Mouse (Mus musculus): ENCODE measurements around the gene Shank3.
A peak's percentile ranks its signal among the peaks of the same experiment; 100 is the strongest.

The Shank3 gene

DNA sequence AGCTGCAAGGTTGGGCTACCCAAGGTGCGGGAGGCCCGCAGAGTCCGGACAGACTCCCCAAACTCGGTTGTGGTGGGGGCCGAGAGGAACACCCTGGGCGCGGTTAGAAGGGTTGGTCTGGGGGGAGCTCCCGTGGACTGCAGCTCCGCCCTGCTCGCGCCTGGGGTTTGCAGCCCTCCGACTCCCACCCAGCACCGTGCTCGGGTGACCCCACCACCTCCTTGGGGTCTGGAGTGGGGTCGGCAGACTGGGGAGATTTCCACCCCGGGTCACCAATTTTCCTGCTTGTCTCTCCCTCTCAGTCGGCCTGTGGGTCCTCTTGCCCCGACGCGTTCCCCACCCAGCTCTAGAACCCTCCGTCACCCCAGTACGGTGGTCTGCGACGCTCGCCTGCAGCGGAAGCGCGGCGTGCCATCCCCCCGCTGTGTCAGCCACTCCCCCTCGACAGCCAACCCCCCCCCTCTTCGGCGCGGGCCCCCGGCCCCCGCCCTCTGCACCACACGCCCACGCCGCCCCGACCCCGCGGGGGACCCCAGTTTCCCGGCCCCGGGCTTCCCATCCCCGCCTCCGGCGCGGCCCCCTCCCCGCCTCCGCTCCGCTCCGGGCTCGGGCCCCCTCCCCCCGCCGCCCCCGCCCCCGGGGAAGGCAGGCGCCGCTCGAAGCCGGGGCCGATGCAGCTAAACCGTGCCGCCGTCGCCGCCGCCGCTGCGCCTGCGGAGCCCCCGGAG is at the start of gene Shank3:
Gene Shank3, plus strand, starts transcription at position 663 of the 728 bp plus-strand sequence.
- no peak for DNase-seq (ENCODE audit: low spot score)

- no peak for DNase-seq (ENCODE audit: low spot score)
Measured at GRCm38 (mm10) chr15:89452906-89453864, 46.2 kb upstream of the Shank3 start.

GRCm38 (mm10) chr15:89453865-89454478 is 45.5 kb upstream of the Shank3 start, which contains the start of gene Mapk8ip2:
Gene Mapk8ip2 (plus strand): TSS chr15:89453913.
- no peak for DNase-seq (ENCODE audit: low spot score)

DNA sequence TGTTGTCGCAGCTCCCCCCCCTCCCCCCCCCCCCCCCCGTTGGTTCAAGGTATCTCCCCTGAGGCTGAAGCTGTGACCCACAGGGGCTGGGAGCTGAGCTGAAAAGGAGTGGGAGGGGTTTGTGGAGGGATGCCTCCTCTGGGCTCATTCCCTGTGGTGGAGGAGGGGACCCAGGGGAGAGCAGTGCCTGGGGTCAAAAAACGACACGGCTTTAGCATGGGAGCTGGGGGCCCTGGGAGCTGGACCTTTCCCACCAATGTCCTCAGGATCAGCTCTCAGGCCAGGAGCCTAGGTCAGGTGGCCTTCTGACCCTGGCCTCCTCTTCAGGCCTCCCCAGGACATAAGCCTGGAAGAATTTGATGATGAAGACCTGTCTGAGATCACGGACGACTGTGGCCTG is 44.6 kb upstream of the Shank3 start:
- no peak for DNase-seq (ENCODE audit: low spot score)

- no peak for DNase-seq (ENCODE audit: low spot score)
Measured at GRCm38 (mm10) chr15:89455642-89456041, 43.8 kb upstream of the Shank3 start.

DNA sequence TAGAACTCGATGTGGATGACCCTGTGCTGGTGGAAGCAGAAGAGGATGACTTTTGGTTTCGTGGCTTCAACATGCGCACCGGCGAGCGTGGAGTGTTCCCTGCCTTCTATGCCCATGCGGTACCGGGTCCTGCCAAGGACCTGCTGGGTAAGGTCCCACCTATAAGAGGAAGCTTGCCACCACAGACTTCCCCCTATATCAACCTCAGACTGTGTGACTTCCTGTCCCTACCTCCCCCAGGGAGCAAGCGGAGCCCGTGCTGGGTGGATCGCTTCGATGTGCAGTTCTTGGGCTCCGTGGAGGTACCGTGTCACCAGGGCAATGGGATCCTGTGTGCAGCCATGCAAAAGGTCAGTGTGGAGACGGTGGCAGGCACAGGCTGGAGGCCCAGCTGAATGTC is 40.5 kb upstream of the Shank3 start:
- DNase-seq (ENCODE audit: low spot score): no peak

GRCm38 (mm10) chr15:89459821-89460220 is 39.6 kb upstream of the Shank3 start:
- no peak for DNase-seq (ENCODE audit: low spot score)

- DNase-seq (ENCODE audit: low spot score): no peak
Measured at GRCm38 (mm10) chr15:89460298-89460697, 39.1 kb upstream of the Shank3 start.

- no peak for DNase-seq (ENCODE audit: low spot score)
Measured at GRCm38 (mm10) chr15:89461321-89461720, 38.1 kb upstream of the Shank3 start.

GRCm38 (mm10) chr15:89462176-89462575 is 37.2 kb upstream of the Shank3 start:
- DNase-seq (ENCODE audit: low spot score): no peak

- no peak for DNase-seq (ENCODE audit: low spot score)
Measured at GRCm38 (mm10) chr15:89463334-89464235, 35.8 kb upstream of the Shank3 start.

DNA sequence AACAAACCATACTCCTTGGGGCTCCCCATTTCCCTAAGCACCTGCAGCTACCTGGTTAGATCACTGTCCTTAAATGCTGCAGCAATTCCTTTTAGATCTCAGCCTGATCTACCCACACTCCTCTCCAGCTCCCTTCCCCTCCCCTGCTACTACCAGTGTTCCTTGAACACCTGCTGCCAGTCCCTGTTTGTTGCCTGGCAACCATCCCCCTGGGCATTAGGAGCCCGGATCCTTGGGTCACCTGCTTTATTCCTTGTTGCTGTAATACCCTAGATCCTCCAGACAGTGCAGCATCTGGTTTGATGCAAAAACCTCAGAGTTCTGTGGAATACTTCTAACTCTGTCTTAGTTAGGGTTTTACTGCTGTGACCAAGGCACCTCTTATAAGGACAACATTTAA is 34.4 kb upstream of the Shank3 start:
- no peak for DNase-seq (ENCODE audit: low spot score)

DNA sequence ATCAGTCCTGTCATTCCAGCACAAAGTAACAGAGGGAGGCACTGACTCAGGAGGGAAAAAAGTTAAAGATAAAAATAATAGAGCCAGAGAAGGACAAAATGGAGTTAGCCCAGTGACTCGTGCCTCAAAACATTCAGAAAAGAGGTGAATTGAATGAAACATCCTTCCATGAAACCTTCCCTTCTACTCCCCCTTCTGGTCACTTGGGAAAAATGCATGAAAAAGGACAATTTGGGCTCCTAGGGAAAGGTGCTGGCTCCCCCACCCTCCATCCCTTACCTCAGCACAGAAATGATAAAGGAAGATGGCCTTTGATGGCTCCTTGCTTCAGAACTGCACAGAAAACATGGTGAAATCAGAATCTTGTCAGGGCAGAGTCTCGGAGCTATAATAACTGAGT is 30.8 kb upstream of the Shank3 start:
- DNase-seq (ENCODE audit: low spot score): no peak

- no peak for DNase-seq (ENCODE audit: low spot score)
Measured at GRCm38 (mm10) chr15:89471476-89471875, 27.9 kb upstream of the Shank3 start.

GRCm38 (mm10) chr15:89473370-89473769 is 26.1 kb upstream of the Shank3 start:
- DNase-seq (ENCODE audit: low spot score): no peak

DNA sequence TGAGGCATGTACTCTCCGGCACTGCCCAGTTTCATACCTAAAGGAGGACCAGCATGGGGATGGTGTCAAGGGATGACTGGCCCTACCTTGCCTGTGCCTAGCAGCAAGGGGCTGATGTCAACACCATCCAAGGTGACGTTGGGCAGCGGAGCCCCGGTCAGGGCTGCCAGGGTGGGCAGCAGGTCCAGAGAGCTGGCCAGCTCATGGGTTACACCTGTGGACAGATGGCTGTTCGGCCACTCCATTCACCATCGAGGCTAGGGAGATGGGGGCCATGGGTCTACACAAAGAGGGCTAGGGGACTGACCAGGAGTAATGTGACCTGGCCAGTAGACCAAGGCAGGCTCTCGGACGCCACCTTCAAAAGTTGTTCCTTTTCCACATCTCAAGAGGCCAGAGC is 25.5 kb upstream of the Shank3 start:
- DNase-seq (ENCODE audit: low spot score): no peak

- DNase-seq (ENCODE audit: low spot score): no peak
Measured at GRCm38 (mm10) chr15:89474596-89475292, 24.7 kb upstream of the Shank3 start.

DNA sequence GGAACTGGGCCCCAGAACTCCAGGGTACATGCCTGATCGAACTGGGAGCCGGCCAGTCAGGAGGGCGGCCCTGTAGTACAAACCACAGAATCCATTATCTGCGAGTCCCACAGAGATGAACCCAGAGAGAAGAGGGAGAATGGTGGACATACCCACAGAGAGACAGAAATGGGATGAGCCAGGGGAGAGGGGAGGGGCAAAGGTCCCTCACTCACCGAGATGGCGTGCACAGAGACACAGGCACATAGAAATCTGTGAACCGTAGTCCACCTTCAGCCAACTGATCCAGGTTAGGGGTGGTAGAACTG is 24.2 kb upstream of the Shank3 start:
- DNase-seq (ENCODE audit: low spot score): no peak

- DNase-seq (ENCODE audit: low spot score): peak; percentile 94
Measured at GRCm38 (mm10) chr15:89475611-89476474, 23.6 kb upstream of the Shank3 start.

DNA sequence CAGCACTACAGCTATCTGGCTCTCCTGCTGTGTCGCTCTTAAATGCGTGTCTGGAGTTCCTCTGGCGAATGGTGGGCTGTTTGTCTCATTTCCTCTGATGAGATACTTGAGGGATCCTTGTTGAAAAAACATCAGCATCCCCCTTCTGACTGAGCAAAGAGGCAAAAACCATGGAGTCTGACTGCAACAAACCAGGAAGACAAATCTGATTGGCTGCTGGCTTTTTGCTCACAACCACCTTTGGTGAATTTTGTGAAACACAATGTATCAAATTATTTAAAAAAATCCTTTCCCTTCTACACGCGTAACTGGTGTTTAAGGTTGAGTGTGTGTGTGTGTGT is 23.0 kb upstream of the Shank3 start:
- no peak for DNase-seq (ENCODE audit: low spot score)

Measured in layer of hippocampus, adult 11-12 months (tissue).